In genomic region chr17:56664333-56664732, GRCm38 (mm10) we compare ENCODE assay signal across 10 mouse cellular contexts. TPM values are rescaled to one million over a fixed set of nuclear protein-coding genes. Genes with fewer than 3 reads are reported as not detected.
DNase-seq lines count a peak whose midpoint lies in the region; ATAC-seq and TF ChIP-seq lines count a peak whose summit lies in the region.
"Had no signal": no experiment of that assay in that cellular context is flagged by ENCODE, and none has a peak within 500 bp of the region (broad histone marks: within the 10 kb centered on the region; RNA-seq: fewer than 3 reads in every experiment).

No protein-coding gene starts in this region.

- no peak overlapping the region for H3K9ac ChIP-seq in kidney, postnatal 0 days (ENCODE audit: low read depth, low read length)
- H3K9ac ChIP-seq: liver, embryonic 13.5 days had no signal

- no peaks in the 10 kb centered on the region for H3K27me3 ChIP-seq in kidney, postnatal 0 days (ENCODE audit: insufficient read depth, low read length)
- H3K27me3 ChIP-seq in limb, embryonic 10.5 days (ENCODE audit: low read depth, poor library complexity, severe bottlenecking), result peaks cover 21% of the 10 kb centered on the region

- H3K9me3 ChIP-seq in kidney, postnatal 0 days (replicated peaks; ENCODE audit: low read length), result no peaks in the 10 kb centered on the region
- no peaks in the 10 kb centered on the region for H3K9me3 ChIP-seq in limb, embryonic 10.5 days (replicated peaks)
- H3K9me3 ChIP-seq: liver, embryonic 13.5 days had no signal

- peak overlapping the region; percentile 45 for H3K4me2 ChIP-seq in kidney, postnatal 0 days (ENCODE audit: low read length)
- H3K4me2 ChIP-seq: liver, embryonic 13.5 days had no signal

- WGBS in kidney, postnatal 0 days, result 2% methylated on average over 10 of the region's 10 CpGs
- WGBS in limb, embryonic 10.5 days, result 3% methylated on average over 10 of the region's 10 CpGs

- no peak overlapping the region for H3K4me3 ChIP-seq in kidney, postnatal 0 days (replicated peaks; ENCODE audit: low read depth, low read length)
- H3K4me3 ChIP-seq in limb, embryonic 10.5 days, result peak overlapping the region; percentile 37
- H3K4me3 ChIP-seq: liver, embryonic 13.5 days had no signal

- no peak overlapping the region for H3K27ac ChIP-seq in kidney, postnatal 0 days
- peak overlapping the region; percentile 81 for H3K27ac ChIP-seq in limb, embryonic 10.5 days
- H3K27ac ChIP-seq: liver, embryonic 13.5 days had no signal

- TF ChIP-seq CTCF in kidney, postnatal 0 days (IDR thresholded peaks at IDR 0.05; ENCODE audit: low read depth), result no peak

- H3K4me1 ChIP-seq in kidney, postnatal 0 days (replicated peaks; ENCODE audit: insufficient read depth, low read length), result peaks cover 12% of the 10 kb centered on the region
- peaks cover 38% of the 10 kb centered on the region for H3K4me1 ChIP-seq in limb, embryonic 10.5 days

- ATAC-seq in kidney, postnatal 0 days (replicated peaks; ENCODE audit: low FRiP score, low read depth), result peak; percentile 34

- intact Hi-C loops in left cerebral cortex, postnatal 36 days (cut with DNase I), result no loop called here

- peak; percentile 68 for DNase-seq in kidney, postnatal 0 days (ENCODE audit: low spot score)
- DNase-seq in kidney, postnatal 14 days, result no peak
- DNase-seq in embryo, embryonic 11 days, result peak; percentile 77
- DNase-seq in limb, embryonic 10.5 days (ENCODE audit: low spot score), result peak; percentile 54
- peak; percentile 56 for DNase-seq in retina, embryonic 14.5 days (ENCODE audit: low spot score)
- no peak for DNase-seq in left cerebral cortex, postnatal 36 days (ENCODE audit: low spot score in 2 of 2)
- no peak for DNase-seq in cerebellum, postnatal 4 days (ENCODE audit: low spot score in 2 of 2)
- DNase-seq: cerebellum, adult 9-10 months; liver, embryonic 13.5 days; right cerebral cortex, adult 18-20 months had no signal

- H3K36me3 ChIP-seq in kidney, postnatal 0 days (ENCODE audit: insufficient read depth, low read length), result no peaks in the 10 kb centered on the region
- H3K36me3 ChIP-seq in limb, embryonic 10.5 days, result no peaks in the 10 kb centered on the region
- H3K36me3 ChIP-seq: liver, embryonic 13.5 days had no signal

RNA-seq across cellular contexts. Expression of gene Ranbp3, which starts 8.8 kb away (rescaled TPM):
- 57.4 and 58.8 TPM in 2 replicates for polyA plus RNA-seq in kidney, postnatal 0 days (2015; fragmentation: Nextera tagmentation; extraction: Ambion mirVana)
- 148 TPM in 2 replicates for polyA plus RNA-seq in limb, embryonic 10.5 days (2016; fragmentation: Nextera tagmentation; extraction: Ambion mirVana)
- 10 to 100 TPM; 96.3 to 99.5 TPM for total RNA-seq in left cerebral cortex, postnatal 36 days (2021)

RNA-seq across cellular contexts. Expression of gene Catsperd, which starts 36.4 kb away (rescaled TPM):
- 0.78 and 1.0 TPM in 2 replicates for polyA plus RNA-seq in kidney, postnatal 0 days (2015; fragmentation: Nextera tagmentation; extraction: Ambion mirVana)
- polyA plus RNA-seq in limb, embryonic 10.5 days (2016; fragmentation: Nextera tagmentation; extraction: Ambion mirVana), result 0.54 and 1.0 TPM in 2 replicates
- total RNA-seq in left cerebral cortex, postnatal 36 days (2021), result under 1 TPM; 0.57 to 0.91 TPM

RNA-seq across cellular contexts. Expression of gene Lonp1, which starts 37.6 kb away (rescaled TPM):
- 45.4 and 46.8 TPM in 2 replicates for polyA plus RNA-seq in kidney, postnatal 0 days (2015; fragmentation: Nextera tagmentation; extraction: Ambion mirVana)
- polyA plus RNA-seq in limb, embryonic 10.5 days (2016; fragmentation: Nextera tagmentation; extraction: Ambion mirVana), result 67.7 and 73.2 TPM in 2 replicates
- total RNA-seq in left cerebral cortex, postnatal 36 days (2021), result 10 to 100 TPM; 62.7 to 64.1 TPM

RNA-seq across cellular contexts. Expression of gene Rpl36, which starts 51.1 kb away (rescaled TPM):
- 2,445 and 2,952 TPM in 2 replicates for polyA plus RNA-seq in kidney, postnatal 0 days (2015; fragmentation: Nextera tagmentation; extraction: Ambion mirVana)
- 1,560 and 1,788 TPM in 2 replicates for polyA plus RNA-seq in limb, embryonic 10.5 days (2016; fragmentation: Nextera tagmentation; extraction: Ambion mirVana)
- total RNA-seq in left cerebral cortex, postnatal 36 days (2021), result 100 to 1,000 TPM; 343 to 401 TPM

RNA-seq across cellular contexts. Expression of gene Ndufa11, which starts 53.2 kb away (rescaled TPM):
- 683 and 742 TPM in 2 replicates for polyA plus RNA-seq in kidney, postnatal 0 days (2015; fragmentation: Nextera tagmentation; extraction: Ambion mirVana)
- 425 and 437 TPM in 2 replicates for polyA plus RNA-seq in limb, embryonic 10.5 days (2016; fragmentation: Nextera tagmentation; extraction: Ambion mirVana)
- 100 to 1,000 TPM; 190 to 237 TPM for total RNA-seq in left cerebral cortex, postnatal 36 days (2021)

Comparison
In these comparisons a context has a peak if more than half of its experiments do, and no peak if none do; other contexts are left out.
1. DNase-seq: peak in kidney, postnatal 0 days (single experiment), embryo, embryonic 11 days (single experiment), limb, embryonic 10.5 days (single experiment) and retina, embryonic 14.5 days (single experiment); none in kidney, postnatal 14 days (single experiment), left cerebral cortex, postnatal 36 days (0 of 2) and cerebellum, postnatal 4 days (0 of 2).